Mouse (Mus musculus): Measurements from ENCODE around the gene Etv5. TPM values are rescaled to one million over a fixed set of nuclear protein-coding genes. Genes with fewer than 3 reads are reported as not detected.

Etv5 gene
- polyA plus RNA-seq, 1 experiment from 2014 or later = 52.7 TPM

- H3K9me3 ChIP-seq (ENCODE audit: control insufficient read depth, low read length) = no peaks in the 10 kb centered on the region
- H3K4me2 ChIP-seq (ENCODE audit: low read depth, severe bottlenecking) = no peak overlapping the region
- no peak overlapping the region for H3K9ac ChIP-seq (ENCODE audit: low read length)
- H3K4me1 ChIP-seq (ENCODE audit: control insufficient read depth, insufficient read depth, low read length) = peaks cover 2% of the 10 kb centered on the region; the same call in 1 of the 2 replicates
- no peak for DNase-seq (ENCODE audit: low spot score)
- no peak overlapping the region for H3K4me3 ChIP-seq (ENCODE audit: low read depth, low read length)
- H3K36me3 ChIP-seq (ENCODE audit: control insufficient read depth, insufficient read depth, low read length) = no peaks in the 10 kb centered on the region
- no peak for ATAC-seq (ENCODE audit: insufficient number of reproducible peaks, low FRiP score, low TSS enrichment, low read depth)
- no peak overlapping the region for H3K27ac ChIP-seq (replicated peaks; ENCODE audit: low read depth, low read length)
- no peaks in the 10 kb centered on the region for H3K27me3 ChIP-seq (ENCODE audit: control insufficient read depth, insufficient read depth, low read length)
- 62% methylated on average over 1 of the region's 1 CpGs for WGBS
Observed at GRCm38 (mm10) chr16:22460960-22461359, 21.4 kb upstream of the Etv5 start.

GRCm38 (mm10) chr16:22452082-22452481 is 12.6 kb upstream of the Etv5 start:
- no peak overlapping the region for H3K4me3 ChIP-seq (ENCODE audit: low read depth, low read length)
- no peak overlapping the region for H3K4me2 ChIP-seq (ENCODE audit: low read depth, severe bottlenecking)
- no peaks in the 10 kb centered on the region for H3K27me3 ChIP-seq (ENCODE audit: control insufficient read depth, insufficient read depth, low read length)
- H3K9ac ChIP-seq (ENCODE audit: low read length) = no peak overlapping the region
- ATAC-seq (ENCODE audit: insufficient number of reproducible peaks, low FRiP score, low TSS enrichment, low read depth) = no peak
- H3K4me1 ChIP-seq (ENCODE audit: control insufficient read depth, insufficient read depth, low read length) = no peaks in the 10 kb centered on the region
- no peak for DNase-seq (ENCODE audit: low spot score)
- H3K9me3 ChIP-seq (ENCODE audit: control insufficient read depth, low read length) = no peaks in the 10 kb centered on the region
- no peak overlapping the region for H3K27ac ChIP-seq (replicated peaks; ENCODE audit: low read depth, low read length)
- whole genome bisulfite sequencing = 89% methylated on average over 9 of the region's 9 CpGs
- no peaks in the 10 kb centered on the region for H3K36me3 ChIP-seq (ENCODE audit: control insufficient read depth, insufficient read depth, low read length)

GRCm38 (mm10) chr16:22448093-22448492 is 8.6 kb upstream of the Etv5 start:
- no peaks in the 10 kb centered on the region for H3K27me3 ChIP-seq (ENCODE audit: control insufficient read depth, insufficient read depth, low read length)
- no peaks in the 10 kb centered on the region for H3K36me3 ChIP-seq (ENCODE audit: control insufficient read depth, insufficient read depth, low read length)
- no peaks in the 10 kb centered on the region for H3K9me3 ChIP-seq (ENCODE audit: control insufficient read depth, low read length)
- no peak overlapping the region for H3K27ac ChIP-seq (replicated peaks; ENCODE audit: low read depth, low read length)
- ATAC-seq (ENCODE audit: insufficient number of reproducible peaks, low FRiP score, low TSS enrichment, low read depth) (no peak), DNase-seq (ENCODE audit: low spot score) (no peak)
- no peak overlapping the region for H3K4me2 ChIP-seq (ENCODE audit: low read depth, severe bottlenecking)
- no peak overlapping the region for H3K9ac ChIP-seq (ENCODE audit: low read length)
- 83% methylated on average over 6 of the region's 6 CpGs for WGBS
- H3K4me3 ChIP-seq (ENCODE audit: low read depth, low read length) = no peak overlapping the region
- H3K4me1 ChIP-seq (ENCODE audit: control insufficient read depth, insufficient read depth, low read length) = 0 out of 2 replicates have a peak, but pooled peaks cover 5% of the 10 kb centered on the region

- no peak overlapping the region for H3K4me2 ChIP-seq (ENCODE audit: low read depth, severe bottlenecking)
- no peaks in the 10 kb centered on the region for H3K27me3 ChIP-seq (ENCODE audit: control insufficient read depth, insufficient read depth, low read length)
- H3K4me1 ChIP-seq (ENCODE audit: control insufficient read depth, insufficient read depth, low read length) = peaks cover 11% of the 10 kb centered on the region; the same call in 1 of the 2 replicates
- no peak overlapping the region for H3K27ac ChIP-seq (replicated peaks; ENCODE audit: low read depth, low read length)
- no peaks in the 10 kb centered on the region for H3K9me3 ChIP-seq (ENCODE audit: control insufficient read depth, low read length)
- H3K4me3 ChIP-seq (ENCODE audit: low read depth, low read length) = no peak overlapping the region
- H3K9ac ChIP-seq (ENCODE audit: low read length) = no peak overlapping the region
- ATAC-seq (ENCODE audit: insufficient number of reproducible peaks, low FRiP score, low TSS enrichment, low read depth) (no peak), DNase-seq (ENCODE audit: low spot score) (no peak)
- no peaks in the 10 kb centered on the region for H3K36me3 ChIP-seq (ENCODE audit: control insufficient read depth, insufficient read depth, low read length)
- WGBS = 60% methylated on average over 6 of the region's 6 CpGs
Observed at GRCm38 (mm10) chr16:22444786-22445185, 5.3 kb upstream of the Etv5 start.

GRCm38 (mm10) chr16:22442202-22442601 is 2.7 kb upstream of the Etv5 start:
- no peak for ATAC-seq (ENCODE audit: insufficient number of reproducible peaks, low FRiP score, low TSS enrichment, low read depth)
- no peak overlapping the region for H3K9ac ChIP-seq (ENCODE audit: low read length)
- H3K27me3 ChIP-seq (ENCODE audit: control insufficient read depth, insufficient read depth, low read length) = no peaks in the 10 kb centered on the region
- WGBS = 81% methylated on average over 7 of the region's 7 CpGs
- peaks cover 11% of the 10 kb centered on the region; the same call in 1 of the 2 replicates for H3K4me1 ChIP-seq (ENCODE audit: control insufficient read depth, insufficient read depth, low read length)
- no peaks in the 10 kb centered on the region for H3K9me3 ChIP-seq (ENCODE audit: control insufficient read depth, low read length)
- H3K36me3 ChIP-seq (ENCODE audit: control insufficient read depth, insufficient read depth, low read length) = no peaks in the 10 kb centered on the region
- no peak overlapping the region for H3K27ac ChIP-seq (replicated peaks; ENCODE audit: low read depth, low read length)
- no peak for DNase-seq (ENCODE audit: low spot score)
- H3K4me2 ChIP-seq (ENCODE audit: low read depth, severe bottlenecking) = no peak overlapping the region
- no peak overlapping the region for H3K4me3 ChIP-seq (ENCODE audit: low read depth, low read length)

GRCm38 (mm10) chr16:22441317-22441716 is 1.8 kb upstream of the Etv5 start:
- no peaks in the 10 kb centered on the region for H3K9me3 ChIP-seq (ENCODE audit: control insufficient read depth, low read length)
- H3K9ac ChIP-seq (ENCODE audit: low read length) = no peak overlapping the region
- no peak overlapping the region for H3K27ac ChIP-seq (replicated peaks; ENCODE audit: low read depth, low read length)
- ATAC-seq (ENCODE audit: insufficient number of reproducible peaks, low FRiP score, low TSS enrichment, low read depth) (no peak), DNase-seq (ENCODE audit: low spot score) (no peak)
- peaks cover 11% of the 10 kb centered on the region; the same call in 1 of the 2 replicates for H3K4me1 ChIP-seq (ENCODE audit: control insufficient read depth, insufficient read depth, low read length)
- no peaks in the 10 kb centered on the region for H3K36me3 ChIP-seq (ENCODE audit: control insufficient read depth, insufficient read depth, low read length)
- WGBS = 67% methylated on average over 4 of the region's 4 CpGs
- no peaks in the 10 kb centered on the region for H3K27me3 ChIP-seq (ENCODE audit: control insufficient read depth, insufficient read depth, low read length)
- no peak overlapping the region for H3K4me3 ChIP-seq (ENCODE audit: low read depth, low read length)
- H3K4me2 ChIP-seq (ENCODE audit: low read depth, severe bottlenecking) = no peak overlapping the region; the same call in 1 of the 2 replicates

- Histone ChIP-seq H3K4me1 (ENCODE audit: control insufficient read depth, insufficient read depth, low read length) (peaks cover 11% of the 10 kb centered on the region; the same call in 1 of the 2 replicates), H3K9ac (ENCODE audit: low read length) (0 out of 2 replicates have a peak overlapping the region, but pooled peaks have one; percentile 44), H3K4me2 (ENCODE audit: low read depth, severe bottlenecking) (peak overlapping the region; percentile 44), H3K9me3 (ENCODE audit: control insufficient read depth, low read length) (no peaks in the 10 kb centered on the region), H3K4me3 (ENCODE audit: low read depth, low read length) (peak overlapping the region; percentile 89), H3K27ac (replicated peaks; ENCODE audit: low read depth, low read length) (0 out of 2 replicates have a peak overlapping the region, but pooled peaks have one; percentile 8), H3K36me3 (ENCODE audit: control insufficient read depth, insufficient read depth, low read length) (no peaks in the 10 kb centered on the region), H3K27me3 (ENCODE audit: control insufficient read depth, insufficient read depth, low read length) (no peaks in the 10 kb centered on the region)
- WGBS = under 1% methylated on average over 18 of the region's 18 CpGs
- DNase-seq (ENCODE audit: low spot score) (peak; percentile 77), ATAC-seq (ENCODE audit: insufficient number of reproducible peaks, low FRiP score, low TSS enrichment, low read depth) (no peak)
Observed at GRCm38 (mm10) chr16:22440269-22440668, 750 bp upstream of the Etv5 start.

- H3K9me3 ChIP-seq (ENCODE audit: control insufficient read depth, low read length) = no peaks in the 10 kb centered on the region
- H3K36me3 ChIP-seq (ENCODE audit: control insufficient read depth, insufficient read depth, low read length) = no peaks in the 10 kb centered on the region
- peak overlapping the region; percentile 87 for H3K4me2 ChIP-seq (ENCODE audit: low read depth, severe bottlenecking)
- ATAC-seq (ENCODE audit: insufficient number of reproducible peaks, low FRiP score, low TSS enrichment, low read depth) (peak; percentile 44; the same call in 1 of the 2 replicates), DNase-seq (ENCODE audit: low spot score) (peak; percentile 94)
- H3K4me1 ChIP-seq (ENCODE audit: control insufficient read depth, insufficient read depth, low read length) = peaks cover 15% of the 10 kb centered on the region
- under 1% methylated on average over 59 of the region's 59 CpGs for WGBS
- H3K9ac ChIP-seq (ENCODE audit: low read length) = peak overlapping the region; percentile 84
- H3K4me3 ChIP-seq (ENCODE audit: low read depth, low read length) = peak overlapping the region; percentile 89
- H3K27me3 ChIP-seq (ENCODE audit: control insufficient read depth, insufficient read depth, low read length) = no peaks in the 10 kb centered on the region
- H3K27ac ChIP-seq (replicated peaks; ENCODE audit: low read depth, low read length) = peak overlapping the region; percentile 66
Observed at GRCm38 (mm10) chr16:22438441-22439373, 812 bp downstream of the Etv5 start.

Measured in limb, embryonic 11.5 days (tissue).